Mouse (Mus musculus) heart, postnatal 25 days (tissue): ENCODE data around the gene Gigyf2. TPM values are rescaled to one million over a fixed set of nuclear protein-coding genes. Genes with fewer than 3 reads are reported as not detected.
"Not testable (repeated sequence)": the region's sequence is repeated elsewhere in the genome, so short reads cannot be mapped to it uniquely, and the experiment has no call there.

ENCODE experiments used
- DNase-seq: peaks from one replicate; pipeline ENCODE4 v3.0.0; 2022; ENCODE audit warnings: low spot score
- intact Hi-C: fragments of 180-260 bp; cut with DNase I; formaldehyde crosslinking; loops from one replicate; pipeline ENCODE4 v1.15.1; 2025
- total RNA-seq, 2 experiments: library from RNA; stranded (reverse); gene quantifications; 2 replicates each; pipeline ENCODE4 v1.2.3; 2021

Gene Gigyf2
- total RNA-seq, 2 experiments from 2014 or later = 46.5 to 46.8 TPM

DNA sequence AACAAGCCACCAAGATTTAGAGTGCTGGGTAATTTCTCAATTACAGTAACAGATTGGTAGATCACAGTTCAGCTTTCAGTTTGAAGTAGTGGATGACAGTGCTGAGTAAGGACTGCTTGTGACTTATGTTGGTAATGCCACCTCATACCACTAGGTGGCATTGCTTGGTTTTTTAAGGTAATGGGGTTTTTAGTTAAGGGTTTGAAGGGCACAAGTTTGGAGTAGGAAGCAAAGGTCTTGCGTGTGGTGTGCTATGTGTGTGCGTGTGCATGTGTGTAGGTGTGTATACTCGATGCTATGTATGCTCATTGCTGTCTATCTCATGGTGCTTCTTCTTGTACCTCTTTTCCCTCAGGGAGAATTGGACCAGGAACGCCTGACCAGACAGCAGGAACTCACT, 91.9 kb downstream of the Gigyf2 start:
- intact Hi-C loops = loop anchor here (10.0 kb wide), 1 partner anchor 174 kb away; no protein-coding TSS in a partner anchor
- DNase-seq = no peak

DNA sequence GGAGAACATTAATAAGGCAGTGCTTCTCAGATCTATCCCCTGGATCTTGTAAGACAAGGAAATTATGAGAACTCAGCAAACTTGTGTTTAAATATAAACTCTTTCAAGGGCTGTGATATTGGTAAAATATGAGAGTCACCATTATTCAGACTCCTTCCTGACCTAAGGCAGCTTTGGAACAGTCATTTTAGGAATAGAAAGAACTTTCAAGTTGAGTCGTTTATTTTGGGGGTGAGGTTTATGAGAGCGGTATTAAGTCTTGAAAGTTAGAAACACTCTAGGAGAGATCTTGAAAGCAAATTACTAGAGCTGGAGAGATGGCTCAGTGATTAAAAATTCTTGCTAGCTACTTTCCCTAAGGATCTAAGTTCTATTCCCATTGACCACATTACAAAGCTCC, 108.3 kb downstream of the Gigyf2 start:
- intact Hi-C loops = no loop called here
- no peak for DNase-seq

DNA sequence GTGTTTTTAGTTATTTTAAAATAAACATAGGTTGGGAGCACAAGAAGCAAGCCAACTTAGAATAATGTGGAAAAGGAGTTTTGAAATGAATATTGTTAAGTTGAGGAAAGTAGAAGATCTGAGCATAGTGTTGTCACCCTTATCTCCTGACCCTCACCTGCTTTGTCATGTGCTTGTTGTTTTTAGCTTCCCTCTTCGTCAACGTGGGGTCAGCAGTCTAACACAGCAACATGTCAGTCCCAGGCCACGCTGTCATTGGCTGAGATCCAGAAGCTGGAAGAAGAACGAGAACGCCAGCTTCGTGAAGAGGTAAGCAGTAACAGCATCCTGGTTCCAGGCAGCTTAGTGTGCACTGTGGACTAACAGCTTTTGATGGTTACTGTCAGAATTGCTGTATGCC, 109.8 kb downstream of the Gigyf2 start:
- no peak for DNase-seq
- intact Hi-C loops = no loop called here

DNA sequence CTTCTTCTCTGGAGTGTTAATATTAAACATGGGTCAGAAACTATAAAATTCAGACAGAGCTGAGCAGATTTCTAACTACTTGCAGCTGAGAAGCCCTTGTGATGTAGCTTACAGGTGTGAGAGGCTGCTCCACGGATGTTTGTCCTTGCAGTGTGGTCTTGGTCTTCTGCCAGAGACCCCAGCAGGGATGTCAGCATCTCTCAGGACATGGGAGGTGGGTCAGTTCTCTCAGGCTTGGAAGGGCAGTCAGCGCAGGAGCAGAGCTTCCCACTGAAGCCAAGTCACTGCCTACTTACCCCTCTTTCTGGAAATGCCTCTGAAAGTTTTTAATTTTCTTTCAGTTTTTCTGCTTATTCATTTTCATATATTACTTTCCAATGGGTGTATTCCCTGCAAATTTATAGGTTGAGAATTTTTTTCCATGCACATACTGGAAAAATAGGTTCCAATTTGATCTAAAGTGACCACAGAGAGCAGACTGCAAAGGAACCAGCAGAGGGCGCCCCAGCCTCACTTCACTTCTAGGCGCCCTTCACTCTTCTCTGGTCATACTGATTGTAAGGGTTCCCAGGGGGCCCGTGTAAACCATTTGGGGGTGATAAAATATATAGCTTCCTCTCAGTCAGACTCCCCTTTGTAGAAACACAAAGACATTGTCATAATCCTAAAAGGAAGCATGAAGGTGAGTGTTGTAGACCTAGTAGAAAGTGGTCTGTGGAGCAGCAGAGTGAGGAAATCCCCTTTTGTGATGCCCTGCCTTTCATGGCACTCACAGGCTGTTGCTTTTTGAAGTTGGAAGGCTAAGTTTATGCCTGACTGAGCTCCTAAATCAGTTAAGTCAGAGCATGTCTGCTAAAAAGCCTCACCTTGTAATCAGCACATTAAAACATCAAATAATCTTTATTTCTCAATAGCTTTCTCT, 120.6 kb downstream of the Gigyf2 start:
- DNase-seq = no peak

DNA sequence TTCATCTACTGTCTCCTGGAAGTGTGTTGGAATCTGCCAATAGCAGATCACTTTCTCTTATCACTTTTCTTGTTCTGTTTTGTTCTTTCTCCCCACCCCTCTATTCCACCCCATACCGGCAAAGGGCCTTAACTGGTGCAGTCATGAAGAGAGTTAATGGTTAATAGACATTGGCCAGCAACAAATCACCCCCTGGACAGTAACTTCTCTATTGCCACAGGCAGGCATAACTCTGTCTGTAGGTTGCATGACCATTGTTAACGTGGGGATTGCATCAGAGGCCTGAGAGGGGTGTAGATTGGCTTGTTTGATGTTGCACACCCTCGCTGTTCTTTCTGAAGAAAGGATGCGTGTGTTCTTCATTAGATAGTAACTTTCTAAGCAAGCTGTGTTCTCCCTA, 122.6 kb downstream of the Gigyf2 start:
- intact Hi-C loops = loop anchor here (5.0 to 10.0 kb wide), 3 partner anchors 273 to 475 kb away; partner anchors contain the start of gene Atg16l1

More for the DNA sequence above, 120.6 kb downstream of the Gigyf2 start:
- intact Hi-C loops = loop anchor here (5.0 to 10.0 kb wide), 3 partner anchors 275 to 477 kb away; partner anchors contain the start of gene Atg16l1

DNA sequence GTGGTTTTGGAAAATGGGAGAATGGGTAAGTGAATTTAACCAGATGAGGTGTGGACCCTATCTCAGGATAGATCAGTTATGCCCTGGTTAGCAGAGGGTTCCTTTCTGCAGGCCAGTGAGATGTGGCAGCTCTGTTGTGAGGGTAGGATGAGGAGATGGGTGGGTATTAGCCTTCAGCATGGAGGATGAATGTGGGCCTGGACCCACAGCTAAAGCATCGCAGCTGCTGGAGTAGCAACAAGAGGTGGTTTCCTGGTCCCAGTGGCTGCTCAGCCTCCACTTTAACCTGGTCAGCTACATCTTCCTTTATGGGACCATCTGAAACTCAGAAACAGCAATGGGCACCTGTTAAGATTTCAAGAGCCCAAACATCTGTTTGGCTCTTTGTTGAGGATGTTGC, 129.6 kb downstream of the Gigyf2 start:
- no peak for DNase-seq
- intact Hi-C loops = no loop called here

More for the DNA sequence above, 122.6 kb downstream of the Gigyf2 start:
- DNase-seq = no peak

DNA sequence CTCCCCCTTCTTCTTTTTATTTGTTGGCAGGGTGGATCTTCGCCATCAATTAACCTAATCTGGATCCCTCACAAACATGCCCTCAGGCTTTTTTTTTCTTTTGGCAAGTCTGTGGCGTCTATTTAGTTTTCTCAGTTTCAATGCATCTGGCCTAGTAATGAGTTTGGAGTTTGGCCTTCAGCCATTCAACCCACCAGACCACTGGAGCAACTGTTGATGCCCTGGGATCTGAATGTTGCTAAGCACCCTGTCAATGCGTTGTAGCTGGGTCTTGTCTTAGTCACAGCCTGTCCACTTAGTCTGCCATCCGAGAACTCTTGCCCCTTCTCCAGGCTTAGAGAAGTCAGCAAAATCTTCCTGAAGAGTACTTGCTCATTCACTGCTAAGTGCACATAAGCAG, 131.2 kb downstream of the Gigyf2 start:
- intact Hi-C loops = no loop called here
- DNase-seq = no peak

DNA sequence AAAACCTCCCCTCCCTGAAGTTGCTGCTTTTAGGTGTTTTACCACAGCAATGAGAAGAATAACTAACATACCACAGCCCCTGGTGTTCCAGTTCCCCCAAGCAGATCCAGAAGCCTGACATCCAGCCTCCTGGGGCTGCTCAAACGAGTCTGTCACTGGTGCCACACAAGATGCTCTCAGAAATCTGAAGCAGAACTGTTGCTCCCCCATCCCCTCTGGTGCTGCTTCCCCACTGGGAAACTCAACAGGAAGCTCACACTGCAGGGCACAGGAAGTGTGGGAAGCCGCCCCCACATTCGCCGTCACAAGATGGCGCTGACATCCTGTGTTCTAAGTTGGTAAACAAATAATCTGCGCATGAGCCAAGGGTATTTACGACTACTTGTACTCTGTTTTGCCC, 133.1 kb downstream of the Gigyf2 start:
- intact Hi-C loops, DNase-seq: not testable (repeated sequence)

DNA sequence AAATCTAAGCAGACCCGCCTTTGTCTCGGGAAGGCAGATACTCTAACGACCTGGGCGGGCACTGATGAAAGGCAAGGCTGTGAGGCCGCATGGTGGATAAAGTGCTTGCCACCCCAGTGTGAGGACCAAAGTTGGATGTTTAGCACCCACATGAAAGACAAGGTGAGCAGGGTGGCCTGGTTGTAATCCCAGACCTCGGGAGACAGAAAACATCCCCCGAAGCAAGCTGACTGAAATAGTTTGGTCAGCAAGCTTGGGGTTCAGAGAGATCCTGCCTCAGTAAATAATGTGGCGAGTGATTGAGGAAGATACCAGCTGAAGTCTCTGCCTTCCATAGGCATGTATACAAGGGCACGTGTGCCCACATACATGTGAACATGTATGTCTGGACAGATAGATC, 140.7 kb downstream of the Gigyf2 start:
- no peak for DNase-seq
- intact Hi-C loops = loop anchor here (5.0 kb wide), 2 partner anchors 140 to 255 kb away; no protein-coding TSS in a partner anchor

DNA sequence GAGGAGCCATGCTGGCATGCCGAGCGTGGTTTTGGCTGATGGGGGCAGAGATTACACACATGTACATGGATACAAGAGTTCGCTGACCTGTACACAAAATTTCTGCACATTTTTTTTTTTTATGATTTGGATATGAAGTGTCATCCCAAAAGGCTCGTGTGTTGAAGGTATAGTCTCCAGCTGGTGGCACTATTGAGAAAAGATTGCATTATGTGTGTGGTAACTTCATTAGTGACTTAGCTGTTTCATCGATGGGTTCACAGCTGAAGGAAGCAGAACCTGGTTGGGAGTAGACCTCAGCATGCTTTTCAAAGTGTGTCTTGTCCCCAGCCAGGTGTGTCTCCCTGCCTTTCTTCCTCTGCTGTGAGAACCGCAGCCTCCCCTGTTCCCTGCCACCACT, 141.5 kb downstream of the Gigyf2 start:
- DNase-seq = no peak
- intact Hi-C loops = loop anchor here (5.0 kb wide), 2 partner anchors 139 to 254 kb away; no protein-coding TSS in a partner anchor

DNA sequence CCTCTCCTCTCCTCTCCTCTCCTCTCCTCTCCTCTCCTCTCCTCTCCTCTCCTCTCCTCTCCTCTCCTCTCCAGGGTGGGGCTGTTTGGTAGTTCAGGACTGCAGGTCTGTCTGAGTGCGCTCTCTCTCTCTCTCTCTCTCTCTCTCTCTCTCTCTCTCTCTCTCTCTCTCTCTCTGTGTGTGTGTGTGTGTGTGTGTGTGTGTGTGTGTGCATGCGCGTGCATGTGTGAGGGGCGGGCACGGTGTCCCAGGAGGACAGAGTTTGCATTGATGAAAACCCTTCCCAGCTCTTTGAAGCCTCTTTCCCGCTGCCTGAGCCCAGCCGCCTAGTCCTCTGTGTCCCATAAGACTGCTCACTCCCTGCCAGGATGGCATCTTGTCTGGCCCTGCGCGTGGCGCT, 143.2 kb downstream of the Gigyf2 start, which contains the start of gene Snorc:
Snorc (plus strand) TSS at position 301 of the 400 bp plus-strand sequence.
- not testable (repeated sequence) for DNase-seq
- intact Hi-C loops = loop anchor here (5.0 kb wide), 2 partner anchors 137 to 252 kb away; no protein-coding TSS in a partner anchor

DNA sequence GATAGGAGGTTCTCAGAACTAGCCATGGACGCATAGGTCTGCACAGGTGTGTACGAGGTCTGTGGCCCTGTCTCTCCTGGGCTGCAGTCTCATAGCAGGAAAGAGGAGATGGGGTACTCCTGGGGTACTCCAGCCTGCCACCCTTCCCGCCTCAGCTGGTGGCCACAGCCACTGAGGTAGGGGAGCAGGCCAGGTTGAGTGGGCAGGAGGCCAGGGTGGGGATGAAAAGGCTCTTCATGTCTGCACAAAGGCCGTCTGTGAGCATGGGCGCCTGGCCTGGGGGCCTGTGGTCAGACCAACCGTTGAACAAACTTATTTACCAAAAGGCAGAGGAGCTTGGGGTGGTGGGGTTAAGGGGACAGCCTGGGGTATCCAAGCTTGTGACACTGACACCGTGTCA, 145.1 kb downstream of the Gigyf2 start:
- intact Hi-C loops = no loop called here
- no peak for DNase-seq

DNA sequence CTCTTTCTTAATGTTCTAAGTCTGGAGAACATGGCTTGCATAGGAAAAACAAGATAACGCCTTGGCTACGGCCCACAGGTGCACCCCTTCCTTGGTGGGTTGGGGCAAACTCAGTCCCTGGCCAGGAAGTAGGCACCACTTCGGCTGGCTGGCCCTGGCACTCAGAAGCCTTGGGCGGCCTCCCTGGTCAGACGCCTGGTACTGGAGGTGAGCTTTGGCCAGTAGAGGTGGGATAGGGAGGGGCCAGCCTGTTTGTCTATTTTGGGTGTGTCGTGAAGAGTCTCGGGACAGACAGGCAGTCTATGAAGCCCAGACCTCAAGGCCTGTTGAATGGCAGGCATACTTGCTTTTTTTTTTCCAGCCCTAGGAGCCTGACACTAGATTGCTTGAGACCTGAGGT, 145.8 kb downstream of the Gigyf2 start:
- intact Hi-C loops = no loop called here
- DNase-seq = no peak

DNA sequence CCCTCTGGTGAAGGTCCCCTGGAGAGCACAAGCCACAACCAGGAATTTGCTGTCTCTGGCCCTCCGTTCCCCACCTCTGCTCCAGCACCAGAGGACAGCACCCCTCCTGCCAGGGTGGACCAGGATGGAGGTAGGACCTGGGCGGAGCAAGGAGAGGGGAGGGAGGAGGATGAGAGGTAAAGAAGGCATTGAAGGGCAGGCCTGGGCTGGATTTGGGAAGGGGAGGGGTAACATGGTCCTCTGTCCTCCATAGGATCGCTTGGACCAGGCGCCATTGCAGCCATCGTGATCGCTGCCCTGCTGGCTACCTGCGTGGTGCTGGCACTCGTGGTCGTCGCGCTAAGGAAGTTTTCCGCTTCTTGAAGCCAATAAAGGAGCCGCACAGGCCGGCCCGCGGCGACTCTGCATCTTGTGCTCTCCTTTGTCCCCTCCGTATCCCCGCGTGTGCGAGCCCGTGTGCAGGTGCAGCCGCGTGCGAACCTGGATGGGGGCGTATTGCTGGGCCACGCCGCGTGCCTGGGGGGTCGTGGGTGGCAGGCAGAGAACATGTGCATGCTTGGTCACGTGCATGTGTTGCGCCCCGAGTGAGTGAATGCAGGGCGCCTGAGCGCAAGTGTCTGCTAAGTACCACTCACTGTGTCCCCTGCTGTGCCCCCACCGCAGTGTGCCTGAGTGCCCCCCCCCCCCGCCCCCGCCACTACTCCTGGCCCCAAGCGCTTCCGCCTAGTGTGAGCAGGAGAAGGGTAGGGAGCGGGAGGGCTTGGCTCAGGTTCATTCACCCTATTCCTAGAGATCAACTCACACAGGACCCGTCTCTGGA, 148.5 kb downstream of the Gigyf2 start:
- intact Hi-C loops = no loop called here
- no peak for DNase-seq

DNA sequence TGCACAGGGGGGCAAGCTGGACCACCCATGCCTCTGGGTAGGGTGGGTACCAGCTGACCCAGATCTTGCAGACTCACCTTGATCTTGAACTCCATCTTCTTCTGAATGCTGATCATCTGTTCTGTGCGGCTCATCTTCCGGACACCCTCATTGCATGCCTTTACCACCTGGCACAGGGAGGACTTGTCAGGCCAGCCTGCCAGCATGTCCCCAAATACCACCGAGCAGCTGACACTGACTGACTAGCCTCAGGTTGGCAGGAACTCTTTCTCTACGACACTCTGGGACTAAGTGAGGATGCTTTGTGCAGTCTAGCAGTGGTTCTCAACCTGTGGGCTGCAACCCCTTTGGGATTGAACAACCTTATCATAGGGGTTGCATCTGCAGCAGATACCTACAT, 155.7 kb downstream of the Gigyf2 start:
- intact Hi-C loops = no loop called here
- no peak for DNase-seq

DNA sequence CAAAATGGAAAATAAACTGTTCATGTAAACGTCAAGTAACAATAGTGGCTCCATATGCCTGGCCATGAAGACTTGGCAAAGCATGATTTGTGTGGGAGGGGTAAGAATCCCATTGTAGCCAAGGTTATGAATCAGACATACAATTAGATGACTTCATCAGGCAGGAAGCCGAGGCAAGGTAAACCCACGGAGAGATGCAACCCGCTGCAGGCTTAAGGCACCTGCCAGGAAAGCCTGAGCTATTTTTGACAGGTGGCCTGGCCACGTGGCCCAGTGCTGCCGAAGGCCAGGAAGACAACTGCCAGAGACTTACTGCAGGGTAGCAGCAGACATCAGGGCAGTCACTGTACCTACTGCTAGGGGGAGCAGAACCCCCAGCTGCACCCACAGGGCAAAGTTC, 159.6 kb downstream of the Gigyf2 start:
- DNase-seq = no peak
- intact Hi-C loops = no loop called here

DNA sequence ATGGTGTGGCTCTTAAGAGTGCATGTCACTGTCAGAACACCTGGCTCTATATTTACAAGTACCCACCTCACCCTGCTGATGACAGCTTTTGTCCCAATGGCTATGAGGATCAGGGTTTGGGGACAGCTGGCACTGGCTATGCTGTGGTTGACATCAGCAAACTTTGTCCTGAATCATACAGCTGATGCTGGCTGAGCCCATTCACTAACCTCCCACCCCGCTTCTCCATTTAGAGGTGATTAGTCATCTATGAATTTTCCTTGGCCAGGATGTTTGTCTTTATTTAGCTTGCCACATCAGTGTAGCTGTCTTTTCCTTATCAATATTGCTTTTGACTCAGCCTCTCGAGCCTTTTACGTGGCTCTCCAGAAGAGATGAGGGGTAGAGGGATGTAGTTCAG, 165.5 kb downstream of the Gigyf2 start:
- intact Hi-C loops = no loop called here
- no peak for DNase-seq

DNA sequence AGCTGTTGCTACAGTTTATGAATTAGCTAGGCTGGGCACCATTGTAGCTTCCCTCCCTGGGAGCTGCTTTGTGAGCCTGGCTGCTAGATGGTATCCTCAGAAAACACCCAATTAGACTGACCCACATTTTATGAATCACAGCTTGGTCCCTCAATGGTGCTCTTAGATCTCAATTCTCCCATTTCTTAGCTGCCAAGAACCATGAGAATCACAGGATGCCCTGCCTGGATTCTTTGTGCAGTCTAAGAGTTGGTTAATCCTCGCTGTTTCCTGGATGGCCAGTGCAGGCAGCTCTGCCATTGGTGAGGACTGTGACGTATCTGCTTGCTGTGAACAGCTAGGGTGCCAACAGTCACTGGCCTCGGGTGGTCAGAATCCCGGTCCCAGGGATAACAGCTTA, 166.7 kb downstream of the Gigyf2 start:
- no peak for DNase-seq
- intact Hi-C loops = no loop called here
